Mouse (Mus musculus): ENCODE results near the gene Plxna4. TPM values are rescaled to one million over a fixed set of nuclear protein-coding genes. Genes with fewer than 3 reads are reported as not detected.

The Plxna4 gene
- total and polyA plus RNA-seq, 3 experiments: not detected

- dilution Hi-C loops (cut with MboI; ENCODE audit: extremely low pct_ligation_motif_present, extremely low pct_unique_long_range_greater_than_20kb, low sequenced_read_pairs) (no loop called here), in situ Hi-C loops (cut with MboI; ENCODE audit: low pct_ligation_motif_present, low pct_unique_long_range_greater_than_20kb, low sequenced_read_pairs) (no loop called here)
- Histone ChIP-seq H3K79me2 (replicated peaks; ENCODE audit: control insufficient read depth, extremely low read depth, insufficient read depth, poor library complexity, severe bottlenecking) (no peaks in the 10 kb centered on the region), H3K9ac (ENCODE audit: insufficient read depth, low read depth) (no peak overlapping the region), H3K27ac (ENCODE audit: insufficient read depth, low read depth) (no peak overlapping the region), H3K27me3 (replicated peaks) (peaks cover 28% of the 10 kb centered on the region), H3K36me3 (replicated peaks in 1 of 2; ENCODE audit: control insufficient read depth in 1 of 2, insufficient read depth in 1 of 2, low read length in 1 of 2) (no peaks in the 10 kb centered on the region), H3K4me2 (ENCODE audit: insufficient read depth, low read depth, poor library complexity, severe bottlenecking) (no peak overlapping the region), H3K4me3 (replicated peaks in 1 of 3; ENCODE audit: low read depth in 2 of 3, low read length in 2 of 3, poor library complexity in 1 of 3) (no peak overlapping the region), H3K4me1 (ENCODE audit: control insufficient read depth in 1 of 2, insufficient read depth in 2 of 2) (no peaks in the 10 kb centered on the region), H3K9me3 (replicated peaks; ENCODE audit: low read length) (peaks cover under 1% of the 10 kb centered on the region)
- TF ChIP-seq UBTF (IDR thresholded peaks at IDR 0.05; ENCODE audit: low read depth, low read length): no peak
- TF ChIP-seq GABPA (IDR thresholded peaks at IDR 0.05; ENCODE audit: insufficient replicate concordance, low read depth, low read length): no peak
- TF ChIP-seq SMC3 (IDR thresholded peaks at IDR 0.05; ENCODE audit: low read depth, low read length): no peak
- TF ChIP-seq NELFE (IDR thresholded peaks at IDR 0.05; ENCODE audit: low read depth, low read length): no peak
- no peak for TF ChIP-seq CHD1 (IDR thresholded peaks at IDR 0.05; ENCODE audit: low read depth, low read length)
- TF ChIP-seq TCF12 (IDR thresholded peaks at IDR 0.05; ENCODE audit: low read depth, low read length): no peak
- TF ChIP-seq JUND (conservative IDR thresholded peaks at IDR 0.05; ENCODE audit: low read depth, low read length): no peak
- TF ChIP-seq MAZ (IDR thresholded peaks at IDR 0.05; ENCODE audit: low read depth, low read length): no peak
- DNase-seq (ENCODE audit: extremely low read depth): no peak
Measured at GRCm38 (mm10) chr6:32540155-32540554, 47.8 kb downstream of the Plxna4 start.

- DNase-seq (ENCODE audit: extremely low read depth): no peak
- Histone ChIP-seq H3K4me1 (ENCODE audit: control insufficient read depth in 1 of 2, insufficient read depth in 2 of 2) (no peaks in the 10 kb centered on the region), H3K9ac (ENCODE audit: insufficient read depth, low read depth) (no peak overlapping the region), H3K36me3 (replicated peaks in 1 of 2; ENCODE audit: control insufficient read depth in 1 of 2, insufficient read depth in 1 of 2, low read length in 1 of 2) (no peaks in the 10 kb centered on the region), H3K79me2 (replicated peaks; ENCODE audit: control insufficient read depth, extremely low read depth, insufficient read depth, poor library complexity, severe bottlenecking) (no peaks in the 10 kb centered on the region), H3K4me2 (ENCODE audit: insufficient read depth, low read depth, poor library complexity, severe bottlenecking) (no peak overlapping the region), H3K27ac (ENCODE audit: insufficient read depth, low read depth) (no peak overlapping the region), H3K9me3 (replicated peaks; ENCODE audit: low read length) (no peaks in the 10 kb centered on the region), H3K27me3 (replicated peaks) (peaks cover 45% of the 10 kb centered on the region), H3K4me3 (replicated peaks in 1 of 3; ENCODE audit: low read depth in 2 of 3, low read length in 2 of 3, poor library complexity in 1 of 3) (no peak overlapping the region)
- in situ Hi-C loops (cut with MboI; ENCODE audit: low pct_ligation_motif_present, low pct_unique_long_range_greater_than_20kb, low sequenced_read_pairs): no loop called here
- TF ChIP-seq PAX5 (IDR thresholded peaks at IDR 0.05; ENCODE audit: low read length) (no peak), USF2 (conservative IDR thresholded peaks at IDR 0.05; ENCODE audit: low read depth, low read length) (no peak), UBTF (IDR thresholded peaks at IDR 0.05; ENCODE audit: low read depth, low read length) (no peak), TCF12 (IDR thresholded peaks at IDR 0.05; ENCODE audit: low read depth, low read length) (no peak), JUND (conservative IDR thresholded peaks at IDR 0.05; ENCODE audit: low read depth, low read length) (no peak), MXI1 (IDR thresholded peaks at IDR 0.05; ENCODE audit: low read depth, low read length) (no peak), TBP (conservative IDR thresholded peaks at IDR 0.05; ENCODE audit: low read depth, low read length) (no peak), ZKSCAN1 (IDR thresholded peaks at IDR 0.05; ENCODE audit: borderline replicate concordance, low read depth, low read length) (no peak), JUN (IDR thresholded peaks at IDR 0.05; ENCODE audit: insufficient read depth, low read depth, low read length) (no peak), RCOR1 (conservative IDR thresholded peaks at IDR 0.05; ENCODE audit: low read depth, low read length) (no peak), POLR2AphosphoS2 (IDR thresholded peaks at IDR 0.05; ENCODE audit: low read depth, low read length) (no peak), SMC3 (IDR thresholded peaks at IDR 0.05; ENCODE audit: low read depth, low read length) (no peak), ETS1 (conservative IDR thresholded peaks at IDR 0.05; ENCODE audit: low read depth, low read length) (no peak), E2F4 (IDR thresholded peaks at IDR 0.05; ENCODE audit: insufficient replicate concordance, low read depth, low read length) (no peak), USF1 (IDR thresholded peaks at IDR 0.05; ENCODE audit: low read depth, low read length) (no peak), GABPA (IDR thresholded peaks at IDR 0.05; ENCODE audit: insufficient replicate concordance, low read depth, low read length) (no peak), NELFE (IDR thresholded peaks at IDR 0.05; ENCODE audit: low read depth, low read length) (no peak), CTCF (conservative IDR thresholded peaks at IDR 0.05 in 1 of 2, IDR thresholded peaks at IDR 0.05 in 1 of 2; ENCODE audit: low read depth in 2 of 2, low read length in 2 of 2) (no peak)
- dilution Hi-C loops (cut with MboI; ENCODE audit: extremely low pct_ligation_motif_present, extremely low pct_unique_long_range_greater_than_20kb, low sequenced_read_pairs): no loop called here
Measured at GRCm38 (mm10) chr6:32533962-32534740, 53.8 kb downstream of the Plxna4 start.
